Mouse (Mus musculus): Measurements from ENCODE around the gene Prss44.

DNA sequence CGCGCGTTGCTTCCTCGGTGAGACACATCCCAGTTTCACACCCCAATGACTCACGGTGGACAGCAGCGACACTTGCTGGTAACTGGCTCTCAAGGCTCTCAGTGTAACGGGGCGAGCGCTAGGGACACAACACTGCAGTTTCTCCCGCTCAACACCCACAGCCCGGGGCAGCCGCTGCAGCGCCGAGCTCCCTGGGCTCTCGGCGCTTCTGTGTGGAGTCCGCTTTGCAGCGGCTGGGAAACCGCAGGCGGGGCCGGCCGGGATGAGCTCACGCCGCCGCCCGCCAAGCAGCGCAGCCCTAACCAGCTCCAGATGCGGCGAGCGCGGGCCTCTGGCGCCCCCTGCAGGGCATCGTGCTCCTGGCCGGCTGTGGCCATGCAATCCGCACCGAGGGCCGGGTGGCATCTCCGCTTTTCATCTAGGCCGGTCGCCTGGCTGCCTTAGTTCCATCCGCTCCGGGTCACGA lies 32.5 kb upstream of the Prss44 start:
- TF ChIP-seq FLI1 (IDR thresholded peaks at IDR 0.05; ENCODE audit: low read length) (no peak), GATA1 (IDR thresholded peaks at IDR 0.05; ENCODE audit: borderline replicate concordance, low read length) (no peak)

All from megakaryocyte, embryonic 14.5 days (primary cell).